Mouse (Mus musculus): Measurements from ENCODE around the gene Rad1.

DNA sequence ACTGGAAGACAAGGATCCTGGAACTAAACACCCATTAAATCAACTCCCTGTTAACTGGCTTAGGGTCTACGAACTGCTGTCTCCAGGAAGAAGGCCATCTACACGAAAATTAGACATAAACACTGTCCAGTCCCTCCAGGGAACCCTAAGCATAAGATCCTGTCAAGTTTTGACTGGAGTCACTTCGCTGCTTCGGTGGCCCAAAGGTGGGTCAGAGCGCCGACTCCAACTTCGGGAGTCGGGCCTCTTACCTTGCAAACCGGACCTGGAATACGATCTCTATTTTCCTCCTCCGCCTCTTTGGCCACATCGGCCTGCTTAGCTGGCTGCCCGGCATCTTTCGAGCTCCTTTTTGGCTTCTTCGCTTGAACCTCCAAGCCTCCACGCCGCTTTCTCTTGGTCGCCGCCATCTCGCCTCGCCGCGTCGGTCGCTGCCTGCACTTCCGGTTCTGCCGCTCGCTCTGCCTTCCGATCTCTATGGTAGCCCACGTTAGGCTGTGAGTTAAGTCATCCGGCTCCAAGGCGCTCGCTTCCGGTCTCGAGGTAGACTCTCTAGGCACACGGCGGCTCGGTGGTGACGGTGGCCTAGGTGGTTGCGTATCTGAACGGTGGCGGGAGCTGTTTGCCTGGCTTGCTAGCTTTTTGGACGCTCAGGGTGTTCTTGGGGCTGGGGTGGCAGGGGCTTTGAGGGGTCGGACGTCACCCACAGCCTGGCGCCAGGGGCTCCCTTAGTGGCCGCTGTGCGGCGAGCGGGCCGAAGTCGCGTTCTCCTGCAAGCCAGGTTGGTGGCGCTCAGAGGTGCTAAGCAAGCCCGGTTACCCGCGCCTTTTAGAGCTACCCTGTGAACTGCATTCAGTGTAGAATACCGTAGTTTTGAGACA is at the start of gene Rad1, which contains the start of gene Brix1:
- peak; percentile 94 for TF ChIP-seq MAX (IDR thresholded peaks at IDR 0.05; ENCODE audit: low read length)
- TF ChIP-seq ZMIZ1 (IDR thresholded peaks at IDR 0.05; ENCODE audit: low read depth, low read length) = peak; percentile 96
- TF ChIP-seq RCOR1 (IDR thresholded peaks at IDR 0.05; ENCODE audit: low read depth, low read length) = peak; percentile 41; the same call in 1 of the 2 replicates
- TF ChIP-seq KAT2A (conservative IDR thresholded peaks at IDR 0.05; ENCODE audit: low read depth, low read length) = peak; percentile 91
- no peak for TF ChIP-seq UBTF (IDR thresholded peaks at IDR 0.05; ENCODE audit: borderline replicate concordance, insufficient read depth, low read depth, low read length)
- TF ChIP-seq JUND (IDR thresholded peaks at IDR 0.05; ENCODE audit: low read depth, low read length) = no peak
- TF ChIP-seq USF1 (IDR thresholded peaks at IDR 0.05; ENCODE audit: low read depth, low read length) = peak; percentile 57; the same call in 1 of the 2 replicates

All from MEL (cell line).